In genomic region chr10:45886636-45887035, GRCm38 (mm10) we compare ENCODE assay signal across 22 mouse cellular contexts.
A peak's percentile ranks its signal among the peaks of the same experiment; 100 is the strongest.
DNase-seq lines count a peak whose midpoint lies in the region; ATAC-seq lines count a peak whose summit lies in the region.
"Had no signal": no experiment of that assay in that cellular context is flagged by ENCODE, and none has a peak within 500 bp of the region (broad histone marks: within the 10 kb centered on the region; RNA-seq: fewer than 3 reads in every experiment).

No protein-coding gene starts in this region.

- H3K27me3 ChIP-seq in limb, embryonic 11.5 days (ENCODE audit: control insufficient read depth, insufficient read depth, low read length): no peaks in the 10 kb centered on the region
- H3K27me3 ChIP-seq in limb, embryonic 10.5 days (ENCODE audit: low read depth, poor library complexity, severe bottlenecking): no peaks in the 10 kb centered on the region
- H3K27me3 ChIP-seq: CH12.LX; embryonic facial prominence, embryonic 12.5 days; forebrain, embryonic 13.5 days; forebrain, embryonic 15.5 days; Patski had no signal

- peak; percentile 12 for DNase-seq in limb, embryonic 11.5 days (ENCODE audit: low spot score)
- DNase-seq in limb, embryonic 10.5 days (ENCODE audit: low spot score): no peak
- DNase-seq in forelimb bud, embryonic 11.5 days (ENCODE audit: low read depth, low spot score): peak; percentile 58
- DNase-seq in hindlimb bud, embryonic 11.5 days (ENCODE audit: extremely low spot score, low read depth, low spot score): peak; percentile 77
- DNase-seq: adrenal gland, adult 8-10 months; adrenal gland, postnatal 14 days; adrenal gland, postnatal 36 days; cerebellum, adult 11-12 months; cerebellum, adult 2 months; cerebellum, adult 9-10 months; cerebellum, postnatal 10 days; cerebellum, postnatal 25 days; forebrain, postnatal 0 days had no signal

- H3K4me3 ChIP-seq in limb, embryonic 11.5 days (ENCODE audit: low read depth, low read length): no peak overlapping the region
- H3K4me3 ChIP-seq in limb, embryonic 10.5 days: no peak overlapping the region
- H3K4me3 ChIP-seq: embryonic facial prominence, embryonic 10.5 days; embryonic facial prominence, embryonic 12.5 days; forebrain, embryonic 13.5 days; forebrain, embryonic 15.5 days had no signal

- no peak overlapping the region for H3K9ac ChIP-seq in limb, embryonic 11.5 days (ENCODE audit: low read length)
- H3K9ac ChIP-seq: embryonic facial prominence, embryonic 12.5 days; forebrain, embryonic 13.5 days; forebrain, embryonic 15.5 days; forebrain, postnatal 0 days had no signal

- 8% methylated on average over 2 of the region's 2 CpGs for WGBS in limb, embryonic 11.5 days
- 22% methylated on average over 2 of the region's 2 CpGs for WGBS in limb, embryonic 10.5 days

- no peaks in the 10 kb centered on the region for H3K4me1 ChIP-seq in limb, embryonic 11.5 days (ENCODE audit: control insufficient read depth, insufficient read depth, low read length)
- peaks cover 29% of the 10 kb centered on the region for H3K4me1 ChIP-seq in limb, embryonic 10.5 days
- H3K4me1 ChIP-seq: embryonic facial prominence, embryonic 12.5 days had no signal

- H3K4me2 ChIP-seq in limb, embryonic 11.5 days (ENCODE audit: low read depth, severe bottlenecking): no peak overlapping the region
- H3K4me2 ChIP-seq: embryonic facial prominence, embryonic 12.5 days; forebrain, embryonic 13.5 days; forebrain, embryonic 15.5 days had no signal

- ATAC-seq in limb, embryonic 11.5 days (ENCODE audit: insufficient number of reproducible peaks, low FRiP score, low TSS enrichment, low read depth): 0 out of 2 replicates have a peak, but pooled peaks have one; percentile 44
- ATAC-seq in CD4-positive, CD25-positive, alpha-beta regulatory T cell, adult 4 months: no peak
- ATAC-seq: activated CD4-positive, CD25-positive, alpha-beta regulatory T cell, adult 4 months; forebrain, embryonic 13.5 days; forebrain, embryonic 15.5 days; forebrain, postnatal 0 days; Patski had no signal

- H3K9me3 ChIP-seq in limb, embryonic 11.5 days (ENCODE audit: control insufficient read depth, low read length): no peaks in the 10 kb centered on the region
- no peaks in the 10 kb centered on the region for H3K9me3 ChIP-seq in limb, embryonic 10.5 days (replicated peaks)
- H3K9me3 ChIP-seq: embryonic facial prominence, embryonic 10.5 days; embryonic facial prominence, embryonic 12.5 days; forebrain, embryonic 13.5 days; forebrain, embryonic 15.5 days; G1E had no signal

- H3K36me3 ChIP-seq in limb, embryonic 11.5 days (ENCODE audit: control insufficient read depth, insufficient read depth, low read length): no peaks in the 10 kb centered on the region
- 0 out of 2 replicates have a peak, but pooled peaks cover 2% of the 10 kb centered on the region for H3K36me3 ChIP-seq in limb, embryonic 10.5 days
- H3K36me3 ChIP-seq: embryonic facial prominence, embryonic 10.5 days; embryonic facial prominence, embryonic 12.5 days; forebrain, embryonic 15.5 days; G1E had no signal

- no peak overlapping the region for H3K27ac ChIP-seq in limb, embryonic 11.5 days (replicated peaks; ENCODE audit: low read depth, low read length)
- no peak overlapping the region for H3K27ac ChIP-seq in limb, embryonic 10.5 days
- H3K27ac ChIP-seq: embryonic facial prominence, embryonic 12.5 days; forebrain, embryonic 13.5 days; forebrain, embryonic 15.5 days had no signal
